Mouse (Mus musculus): ENCODE results near the gene Hoxd9.

DNA sequence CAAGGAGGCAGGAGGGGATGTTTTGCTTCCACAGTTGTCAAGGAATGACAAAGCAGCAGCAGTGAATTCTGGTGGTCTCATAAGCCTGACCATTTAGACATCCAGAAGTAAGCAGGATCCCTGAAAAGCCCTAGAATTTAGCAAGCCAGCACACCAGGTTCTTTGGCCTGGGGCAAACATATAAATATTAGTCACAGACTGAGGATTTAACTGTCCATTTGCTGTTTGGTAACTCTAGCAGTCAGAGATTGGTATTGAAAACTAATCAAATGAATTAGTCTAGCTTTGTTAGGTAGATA lies 44.4 kb downstream of the Hoxd9 start:
- TF ChIP-seq EP300 (optimal IDR thresholded peaks at IDR 0.05) = no peak
- no peak for TF ChIP-seq CTCF (IDR thresholded peaks at IDR 0.05; ENCODE audit: low read depth)
